Mouse (Mus musculus): Measurements from ENCODE around the gene Nedd4.

GRCm38 (mm10) chr9:72623605-72624004, 38.5 kb upstream of the Nedd4 start:
- TF ChIP-seq POLR2A (IDR thresholded peaks at IDR 0.05; ENCODE audit: borderline replicate concordance, control insufficient read depth, low read depth, low read length) (no peak), CTCF (IDR thresholded peaks at IDR 0.05; ENCODE audit: control insufficient read depth, insufficient read depth, low read length) (no peak)

All from bone marrow, adult 2 months (tissue).